ENCODE assay signal across 25 mouse cellular contexts in the genomic region with DNA sequence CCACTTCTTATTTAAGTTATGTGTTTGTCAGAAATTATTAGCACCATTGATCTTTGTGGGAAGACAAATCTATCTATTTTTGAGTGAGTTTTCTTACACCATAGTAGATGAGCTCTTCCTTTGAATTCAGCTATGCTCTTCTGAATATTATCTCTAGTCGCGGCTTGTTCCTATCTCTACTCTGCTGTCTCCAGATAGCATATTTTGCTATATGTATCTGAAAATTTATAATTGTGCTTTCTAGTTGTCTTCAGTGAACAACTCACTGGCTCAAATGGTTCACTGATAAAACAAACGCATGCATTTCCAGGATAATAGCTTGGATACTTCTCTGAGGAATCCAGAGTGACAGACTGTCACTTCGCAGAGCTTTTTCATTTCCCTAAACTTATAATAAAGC.
DNase-seq lines count a peak whose midpoint lies in the region; ATAC-seq and TF ChIP-seq lines count a peak whose summit lies in the region.
"Had no signal": no experiment of that assay in that cellular context is flagged by ENCODE, and none has a peak within 500 bp of the region (broad histone marks: within the 10 kb centered on the region; RNA-seq: fewer than 3 reads in every experiment).

No protein-coding gene starts in this region.

- H3K4me2 ChIP-seq in liver, embryonic 13.5 days, result no peak overlapping the region
- H3K4me2 ChIP-seq in liver, postnatal 0 days (ENCODE audit: low read depth, low read length), result no peak overlapping the region
- H3K4me2 ChIP-seq in liver, embryonic 15.5 days, result no peak overlapping the region
- H3K4me2 ChIP-seq in liver, embryonic 12.5 days, result no peak overlapping the region
- no peak overlapping the region for H3K4me2 ChIP-seq in hindbrain, embryonic 11.5 days (replicated peaks; ENCODE audit: low read depth, low read length)
- H3K4me2 ChIP-seq: embryonic facial prominence, embryonic 12.5 days; forebrain, embryonic 13.5 days; forebrain, embryonic 15.5 days had no signal

- H3K9me3 ChIP-seq in liver, embryonic 13.5 days (replicated peaks), result no peaks in the 10 kb centered on the region
- H3K9me3 ChIP-seq in liver, postnatal 0 days (ENCODE audit: low read length), result no peaks in the 10 kb centered on the region; the same call in 1 of the 2 replicates
- H3K9me3 ChIP-seq in liver, embryonic 15.5 days (replicated peaks), result no peaks in the 10 kb centered on the region
- H3K9me3 ChIP-seq in liver, embryonic 12.5 days (replicated peaks), result no peaks in the 10 kb centered on the region
- H3K9me3 ChIP-seq in hindbrain, embryonic 11.5 days (ENCODE audit: control insufficient read depth, low read length), result no peaks in the 10 kb centered on the region
- H3K9me3 ChIP-seq: embryonic facial prominence, embryonic 10.5 days; embryonic facial prominence, embryonic 12.5 days; forebrain, embryonic 13.5 days; forebrain, embryonic 15.5 days; G1E had no signal

- no peak overlapping the region for H3K9ac ChIP-seq in liver, embryonic 13.5 days
- H3K9ac ChIP-seq in liver, postnatal 0 days (replicated peaks), result no peak overlapping the region
- H3K9ac ChIP-seq in liver, embryonic 15.5 days, result no peak overlapping the region
- H3K9ac ChIP-seq in liver, embryonic 12.5 days, result no peak overlapping the region
- no peak overlapping the region for H3K9ac ChIP-seq in hindbrain, embryonic 11.5 days (ENCODE audit: low read depth, low read length)
- H3K9ac ChIP-seq: embryonic facial prominence, embryonic 12.5 days; forebrain, embryonic 13.5 days; forebrain, embryonic 15.5 days had no signal

- H3K4me1 ChIP-seq in liver, embryonic 13.5 days (replicated peaks), result 0 out of 2 replicates have a peak, but pooled peaks cover 4% of the 10 kb centered on the region
- H3K4me1 ChIP-seq in liver, postnatal 0 days (ENCODE audit: insufficient read depth), result no peaks in the 10 kb centered on the region
- H3K4me1 ChIP-seq in liver, embryonic 15.5 days (replicated peaks), result no peaks in the 10 kb centered on the region
- H3K4me1 ChIP-seq in liver, embryonic 12.5 days, result no peaks in the 10 kb centered on the region
- H3K4me1 ChIP-seq in hindbrain, embryonic 11.5 days (replicated peaks; ENCODE audit: control insufficient read depth, insufficient read depth, low read length), result no peaks in the 10 kb centered on the region
- H3K4me1 ChIP-seq: embryonic facial prominence, embryonic 10.5 days; embryonic facial prominence, embryonic 12.5 days; forebrain, embryonic 13.5 days; forebrain, embryonic 15.5 days had no signal

- ATAC-seq in liver, embryonic 13.5 days (ENCODE audit: low read depth), result peak; percentile 79
- no peak for ATAC-seq in liver, postnatal 0 days
- ATAC-seq in liver, embryonic 15.5 days (ENCODE audit: insufficient read depth), result peak; percentile 44
- no peak for ATAC-seq in liver, embryonic 12.5 days
- ATAC-seq in megakaryocyte-erythroid progenitor cell, adult 5-6 weeks (replicated peaks; ENCODE audit: low FRiP score, low TSS enrichment, poor library complexity, severe bottlenecking), result 0 out of 2 replicates have a peak, but pooled peaks have one; percentile 22
- no peak for ATAC-seq in hindbrain, embryonic 11.5 days (ENCODE audit: low FRiP score)
- ATAC-seq: activated CD4-positive, CD25-positive, alpha-beta regulatory T cell, adult 4 months; CD4-positive, CD25-positive, alpha-beta regulatory T cell, adult 4 months; forebrain, embryonic 13.5 days; forebrain, embryonic 15.5 days; Patski had no signal

- no peak overlapping the region for H3K27ac ChIP-seq in liver, embryonic 13.5 days
- no peak overlapping the region for H3K27ac ChIP-seq in liver, postnatal 0 days (ENCODE audit: low read depth)
- H3K27ac ChIP-seq in liver, embryonic 15.5 days (replicated peaks), result no peak overlapping the region
- H3K27ac ChIP-seq in liver, embryonic 12.5 days, result no peak overlapping the region
- H3K27ac ChIP-seq in hindbrain, embryonic 11.5 days (ENCODE audit: low read depth, low read length), result no peak overlapping the region
- H3K27ac ChIP-seq: embryonic facial prominence, embryonic 10.5 days; embryonic facial prominence, embryonic 12.5 days; forebrain, embryonic 13.5 days; forebrain, embryonic 15.5 days had no signal

- no peak overlapping the region for H3K4me3 ChIP-seq in liver, embryonic 13.5 days (replicated peaks)
- H3K4me3 ChIP-seq in liver, postnatal 0 days (ENCODE audit: low read depth, low read length), result no peak overlapping the region
- H3K4me3 ChIP-seq in liver, embryonic 15.5 days (replicated peaks), result no peak overlapping the region
- no peak overlapping the region for H3K4me3 ChIP-seq in liver, embryonic 12.5 days
- no peak overlapping the region for H3K4me3 ChIP-seq in hindbrain, embryonic 11.5 days (ENCODE audit: low read depth, low read length)
- H3K4me3 ChIP-seq: embryonic facial prominence, embryonic 10.5 days; embryonic facial prominence, embryonic 12.5 days; forebrain, embryonic 13.5 days; forebrain, embryonic 15.5 days had no signal

- no peak for DNase-seq in liver, embryonic 13.5 days
- no peak for DNase-seq in liver, postnatal 0 days
- peak; percentile 14 for DNase-seq in c-Kit-positive CD71-positive TER-119-negative erythroid progenitor cells, embryonic 14.5 days (ENCODE audit: low read depth)
- DNase-seq in hindbrain, embryonic 11.5 days (ENCODE audit: low spot score), result no peak
- DNase-seq: adrenal gland, adult 8-10 months; adrenal gland, postnatal 14 days; adrenal gland, postnatal 36 days; B cell, adult 2 months; cerebellum, adult 11-12 months; cerebellum, adult 2 months; cerebellum, adult 9-10 months; cerebellum, postnatal 10 days; cerebellum, postnatal 25 days had no signal

- no peaks in the 10 kb centered on the region for H3K36me3 ChIP-seq in liver, embryonic 13.5 days
- no peaks in the 10 kb centered on the region for H3K36me3 ChIP-seq in liver, postnatal 0 days (replicated peaks; ENCODE audit: insufficient read depth, low read length)
- no peaks in the 10 kb centered on the region for H3K36me3 ChIP-seq in liver, embryonic 15.5 days (replicated peaks)
- no peaks in the 10 kb centered on the region for H3K36me3 ChIP-seq in liver, embryonic 12.5 days
- no peaks in the 10 kb centered on the region for H3K36me3 ChIP-seq in hindbrain, embryonic 11.5 days (ENCODE audit: control insufficient read depth, insufficient read depth, low read length)
- H3K36me3 ChIP-seq: embryonic facial prominence, embryonic 10.5 days; embryonic facial prominence, embryonic 12.5 days; forebrain, embryonic 15.5 days; G1E had no signal

- no peak for TF ChIP-seq EP300 in liver, postnatal 0 days (IDR thresholded peaks at IDR 0.05; ENCODE audit: low read depth)

- no peaks in the 10 kb centered on the region for H3K27me3 ChIP-seq in liver, embryonic 13.5 days
- H3K27me3 ChIP-seq in liver, postnatal 0 days (ENCODE audit: insufficient read depth, low read length), result no peaks in the 10 kb centered on the region
- H3K27me3 ChIP-seq in liver, embryonic 15.5 days, result no peaks in the 10 kb centered on the region
- no peaks in the 10 kb centered on the region for H3K27me3 ChIP-seq in liver, embryonic 12.5 days (replicated peaks)
- H3K27me3 ChIP-seq in hindbrain, embryonic 11.5 days (ENCODE audit: control insufficient read depth, insufficient read depth, low read length), result no peaks in the 10 kb centered on the region
- H3K27me3 ChIP-seq: CH12.LX; embryonic facial prominence, embryonic 12.5 days; forebrain, embryonic 13.5 days; forebrain, embryonic 15.5 days had no signal

- TF ChIP-seq CTCF in liver, postnatal 0 days (IDR thresholded peaks at IDR 0.05; ENCODE audit: low read depth), result no peak

- 60% methylated on average over 4 of the region's 4 CpGs for WGBS in liver, embryonic 13.5 days (ENCODE audit: insufficient replicate concordance)
- WGBS in liver, postnatal 0 days (ENCODE audit: insufficient replicate concordance), result 66% methylated on average over 4 of the region's 4 CpGs
- 46% methylated on average over 4 of the region's 4 CpGs for WGBS in liver, embryonic 15.5 days (ENCODE audit: insufficient replicate concordance)
- 72% methylated on average over 4 of the region's 4 CpGs for WGBS in liver, embryonic 12.5 days (ENCODE audit: insufficient replicate concordance)
- WGBS in hindbrain, embryonic 11.5 days, result 92% methylated on average over 4 of the region's 4 CpGs

Comparison
In these comparisons a context has a peak if more than half of its experiments do, and no peak if none do; other contexts are left out.
1. ATAC-seq: peak in liver, embryonic 13.5 days (single experiment), liver, embryonic 15.5 days (single experiment) and megakaryocyte-erythroid progenitor cell, adult 5-6 weeks (single experiment); none in liver, postnatal 0 days (single experiment), liver, embryonic 12.5 days (single experiment) and hindbrain, embryonic 11.5 days (single experiment).